Mouse (Mus musculus) stomach, embryonic 15.5 days (tissue): ENCODE results near the gene Cacna1d. TPM values are rescaled to one million over a fixed set of nuclear protein-coding genes. Genes with fewer than 3 reads are reported as not detected.

Source experiments
- ATAC-seq: fragments of 200-750 bp; cut with Nextera tagmentation; 2 replicates; pipeline ENCODE4 v1.8.0; 2017; ENCODE audit warnings: low read depth, moderate number of reproducible peaks, moderate TSS enrichment; ENCODE audit not compliant: insufficient read depth, low FRiP score
- H3K27ac ChIP-seq: fragments of 300-500 bp; sonication (generic); 2 replicates; pipeline ENCODE4 v1.5.1; 2015; ENCODE audit warnings: mild to moderate bottlenecking, inconsistent platforms
- H3K27me3 ChIP-seq: fragments of 300-500 bp; sonication (generic); replicated peaks from 2 replicates; pipeline ENCODE4 v1.6.1; 2015; ENCODE audit warnings: inconsistent platforms
- H3K36me3 ChIP-seq: fragments of 300-500 bp; sonication (generic); 2 replicates; pipeline ENCODE4 v1.6.1; 2015; ENCODE audit warnings: inconsistent platforms
- H3K4me1 ChIP-seq: fragments of 300-500 bp; sonication (generic); 2 replicates; pipeline ENCODE4 v1.6.1; 2015; ENCODE audit warnings: inconsistent platforms
- H3K4me2 ChIP-seq: fragments of 300-500 bp; sonication (generic); 2 replicates; pipeline ENCODE4 v1.6.1; 2015; ENCODE audit warnings: mild to moderate bottlenecking, inconsistent platforms
- H3K4me3 ChIP-seq: fragments of 300-500 bp; sonication (generic); replicated peaks from 2 replicates; pipeline ENCODE4 v1.5.1; 2015; ENCODE audit warnings: inconsistent platforms
- H3K9ac ChIP-seq: fragments of 300-500 bp; sonication (generic); 2 replicates; pipeline ENCODE4 v1.6.1; 2015; ENCODE audit warnings: inconsistent platforms
- H3K9me3 ChIP-seq: fragments of 300-500 bp; sonication (generic); 2 replicates; pipeline ENCODE4 v1.6.1; 2016; ENCODE audit warnings: inconsistent platforms
- WGBS: fragments of 180-500 bp; shearing (Covaris S2); methylation state at CpG from one replicate; pipeline ENCODE4 v1.1.7; 2015; 5-methylcytosine and 5-hydroxymethylcytosine counted together
- polyA plus RNA-seq: library from polyadenylated mRNA; unstranded; fragments of >200 nt; fragmentation: Nextera tagmentation; extraction: Ambion mirVana; gene quantifications from 2 replicates; pipeline ENCODE4 v1.2.1, GENCODE M21; 2015

Cacna1d gene
- polyA plus RNA-seq, 1 experiment from 2014 or later, result 6.1 TPM

- Histone ChIP-seq H3K27ac (no peak overlapping the region), H3K36me3 (no peaks in the 10 kb centered on the region), H3K9me3 (no peaks in the 10 kb centered on the region), H3K9ac (no peak overlapping the region), H3K4me2 (no peak overlapping the region), H3K4me1 (no peaks in the 10 kb centered on the region), H3K4me3 (no peak overlapping the region), H3K27me3 (no peaks in the 10 kb centered on the region)
- ATAC-seq, result no peak
- 85% methylated on average over 9 of the region's 9 CpGs for WGBS
Observed at GRCm38 (mm10) chr14:30318715-30319437, 172.4 kb downstream of the Cacna1d start.

GRCm38 (mm10) chr14:30318293-30318692 is 173.0 kb downstream of the Cacna1d start:
- no peaks in the 10 kb centered on the region for H3K9me3 ChIP-seq
- H3K36me3 ChIP-seq, result no peaks in the 10 kb centered on the region
- H3K9ac ChIP-seq, result no peak overlapping the region
- H3K4me3 ChIP-seq, result no peak overlapping the region
- H3K27ac ChIP-seq, result no peak overlapping the region
- no peak overlapping the region for H3K4me2 ChIP-seq
- no peak for ATAC-seq
- H3K27me3 ChIP-seq, result no peaks in the 10 kb centered on the region
- H3K4me1 ChIP-seq, result no peaks in the 10 kb centered on the region
- 88% methylated on average over 12 of the region's 12 CpGs for WGBS

GRCm38 (mm10) chr14:30317616-30318015 is 173.6 kb downstream of the Cacna1d start:
- no peak for ATAC-seq
- Histone ChIP-seq H3K9me3 (no peaks in the 10 kb centered on the region), H3K9ac (no peak overlapping the region), H3K36me3 (no peaks in the 10 kb centered on the region), H3K4me1 (no peaks in the 10 kb centered on the region), H3K4me2 (no peak overlapping the region), H3K27me3 (no peaks in the 10 kb centered on the region), H3K4me3 (no peak overlapping the region), H3K27ac (no peak overlapping the region)
- 74% methylated on average over 10 of the region's 10 CpGs for WGBS

GRCm38 (mm10) chr14:30311206-30311889 is 179.9 kb downstream of the Cacna1d start:
- WGBS, result 61% methylated on average over 13 of the region's 13 CpGs
- Histone ChIP-seq H3K36me3 (no peaks in the 10 kb centered on the region), H3K27ac (no peak overlapping the region), H3K4me2 (no peak overlapping the region), H3K4me3 (no peak overlapping the region), H3K27me3 (no peaks in the 10 kb centered on the region), H3K9ac (no peak overlapping the region), H3K9me3 (no peaks in the 10 kb centered on the region), H3K4me1 (no peaks in the 10 kb centered on the region)
- no peak for ATAC-seq

- H3K9ac ChIP-seq, result no peak overlapping the region
- no peaks in the 10 kb centered on the region for H3K36me3 ChIP-seq
- no peak for ATAC-seq
- WGBS, result 84% methylated on average over 10 of the region's 10 CpGs
- no peaks in the 10 kb centered on the region for H3K27me3 ChIP-seq
- H3K4me2 ChIP-seq, result no peak overlapping the region
- no peak overlapping the region for H3K27ac ChIP-seq
- no peaks in the 10 kb centered on the region for H3K9me3 ChIP-seq
- no peaks in the 10 kb centered on the region for H3K4me1 ChIP-seq
- H3K4me3 ChIP-seq, result no peak overlapping the region
Observed at GRCm38 (mm10) chr14:30310236-30310635, 181.0 kb downstream of the Cacna1d start.

- WGBS, result 84% methylated on average over 6 of the region's 6 CpGs
- H3K27ac ChIP-seq, result no peak overlapping the region
- H3K4me1 ChIP-seq, result no peaks in the 10 kb centered on the region
- ATAC-seq, result no peak
- H3K4me2 ChIP-seq, result no peak overlapping the region
- no peaks in the 10 kb centered on the region for H3K27me3 ChIP-seq
- no peaks in the 10 kb centered on the region for H3K9me3 ChIP-seq
- H3K9ac ChIP-seq, result no peak overlapping the region
- no peaks in the 10 kb centered on the region for H3K36me3 ChIP-seq
- H3K4me3 ChIP-seq, result no peak overlapping the region
Observed at GRCm38 (mm10) chr14:30306221-30306620, 185.0 kb downstream of the Cacna1d start.

- Histone ChIP-seq H3K9me3 (no peaks in the 10 kb centered on the region), H3K27me3 (no peaks in the 10 kb centered on the region), H3K4me3 (no peak overlapping the region), H3K9ac (no peak overlapping the region), H3K4me2 (no peak overlapping the region), H3K36me3 (no peaks in the 10 kb centered on the region), H3K4me1 (no peaks in the 10 kb centered on the region), H3K27ac (no peak overlapping the region)
- ATAC-seq, result no peak
- 82% methylated on average over 7 of the region's 7 CpGs for whole genome bisulfite sequencing
Observed at GRCm38 (mm10) chr14:30299946-30300345, 191.3 kb downstream of the Cacna1d start.

- 89% methylated on average over 11 of the region's 11 CpGs for WGBS
- ATAC-seq, result no peak
Observed at GRCm38 (mm10) chr14:30297492-30297891, 193.8 kb downstream of the Cacna1d start.

GRCm38 (mm10) chr14:30292135-30292463 is 199.2 kb downstream of the Cacna1d start:
- 10% methylated on average over 1 of the region's 1 CpGs for WGBS
- 0 out of 2 replicates have a peak, but pooled peaks cover 6% of the 10 kb centered on the region for H3K4me1 ChIP-seq
- no peak for ATAC-seq

More at GRCm38 (mm10) chr14:30297492-30297891, 193.8 kb downstream of the Cacna1d start:
- no peak overlapping the region for H3K4me3 ChIP-seq
- H3K36me3 ChIP-seq, result no peaks in the 10 kb centered on the region
- H3K9me3 ChIP-seq, result no peaks in the 10 kb centered on the region
- H3K27me3 ChIP-seq, result no peaks in the 10 kb centered on the region
- H3K27ac ChIP-seq, result no peak overlapping the region
- H3K4me1 ChIP-seq, result 0 out of 2 replicates have a peak, but pooled peaks cover 3% of the 10 kb centered on the region
- H3K9ac ChIP-seq, result no peak overlapping the region
- H3K4me2 ChIP-seq, result no peak overlapping the region

GRCm38 (mm10) chr14:30291389-30292134 is 199.7 kb downstream of the Cacna1d start:
- Histone ChIP-seq H3K4me3 (no peak overlapping the region), H3K4me1 (0 out of 2 replicates have a peak, but pooled peaks cover 6% of the 10 kb centered on the region), H3K36me3 (no peaks in the 10 kb centered on the region), H3K4me2 (no peak overlapping the region), H3K27ac (no peak overlapping the region), H3K27me3 (no peaks in the 10 kb centered on the region), H3K9me3 (no peaks in the 10 kb centered on the region), H3K9ac (no peak overlapping the region)
- WGBS, result 59% methylated on average over 9 of the region's 9 CpGs
- ATAC-seq, result no peak

More at GRCm38 (mm10) chr14:30292135-30292463, 199.2 kb downstream of the Cacna1d start:
- Histone ChIP-seq H3K27ac (no peak overlapping the region), H3K36me3 (no peaks in the 10 kb centered on the region), H3K4me2 (no peak overlapping the region), H3K9me3 (no peaks in the 10 kb centered on the region), H3K9ac (no peak overlapping the region), H3K4me3 (no peak overlapping the region), H3K27me3 (no peaks in the 10 kb centered on the region)

GRCm38 (mm10) chr14:30284446-30284845 is 206.8 kb downstream of the Cacna1d start:
- Histone ChIP-seq H3K4me1 (peaks cover 3% of the 10 kb centered on the region; the same call in 1 of the 2 replicates), H3K27me3 (no peaks in the 10 kb centered on the region), H3K4me2 (peak overlapping the region; percentile 22; the same call in 1 of the 2 replicates), H3K4me3 (no peak overlapping the region), H3K27ac (no peak overlapping the region), H3K9ac (no peak overlapping the region), H3K9me3 (no peaks in the 10 kb centered on the region), H3K36me3 (no peaks in the 10 kb centered on the region)
- ATAC-seq, result no peak
- WGBS, result 62% methylated on average over 10 of the region's 10 CpGs

- no peaks in the 10 kb centered on the region for H3K9me3 ChIP-seq
- H3K4me2 ChIP-seq, result peak overlapping the region; percentile 22; the same call in 1 of the 2 replicates
- 45% methylated on average over 10 of the region's 10 CpGs for WGBS
- peaks cover 3% of the 10 kb centered on the region; the same call in 1 of the 2 replicates for H3K4me1 ChIP-seq
- no peak overlapping the region for H3K4me3 ChIP-seq
- no peaks in the 10 kb centered on the region for H3K36me3 ChIP-seq
- ATAC-seq, result no peak
- no peak overlapping the region for H3K9ac ChIP-seq
- H3K27ac ChIP-seq, result no peak overlapping the region
- H3K27me3 ChIP-seq, result no peaks in the 10 kb centered on the region
Observed at GRCm38 (mm10) chr14:30284022-30284421, 207.2 kb downstream of the Cacna1d start.
